Mouse (Mus musculus) myocyte (in vitro differentiated cells): Measurements from ENCODE around the gene Grin2c. TPM values are rescaled to one million over a fixed set of nuclear protein-coding genes. Genes with fewer than 3 reads are reported as not detected.
A peak's percentile ranks its signal among the peaks of the same experiment; 100 is the strongest.

Source experiments
- H3K27me3 ChIP-seq: one replicate; pipeline ENCODE4 v1.6.1; 2011; ENCODE audit not compliant: control insufficient read depth, insufficient read depth, insufficient read length
- H3K36me3 ChIP-seq: one replicate; pipeline ENCODE4 v1.6.1; 2011; ENCODE audit not compliant: control insufficient read depth, insufficient read depth
- H3K4me2 ChIP-seq: one replicate; pipeline ENCODE4 v1.6.1; 2011; ENCODE audit warnings: low read depth, control low read depth
- H3K4me3 ChIP-seq: one replicate; pipeline ENCODE4 v1.5.1; 2011; ENCODE audit warnings: mild to moderate bottlenecking, control low read depth, moderate library complexity
- H3K79me2 ChIP-seq: one replicate; pipeline ENCODE4 v1.6.1; 2011; ENCODE audit not compliant: control insufficient read depth, insufficient read depth
- H3ac ChIP-seq: one replicate; pipeline ENCODE4 v1.6.1; 2011; ENCODE audit not compliant: control insufficient read depth, insufficient read length
- CEBPB ChIP-seq: IDR thresholded peaks from 2 replicates; pipeline ENCODE4 v1.6.1; 2011; ENCODE audit warnings: mild to moderate bottlenecking, moderate library complexity; ENCODE audit not compliant: poor library complexity, insufficient read depth, severe bottlenecking
- E2F4 ChIP-seq: IDR thresholded peaks from one replicate; pipeline ENCODE4 v1.6.1; 2011; ENCODE audit warnings: mild to moderate bottlenecking, control low read depth, moderate library complexity; ENCODE audit not compliant: insufficient read depth
- MAX ChIP-seq: IDR thresholded peaks from one replicate; pipeline ENCODE4 v1.6.1; 2011; ENCODE audit warnings: low read depth, mild to moderate bottlenecking, control low read depth
- MYOD1 ChIP-seq, 3 experiments: IDR thresholded peaks; one replicate each; pipeline ENCODE4 v1.6.1; 2011; ENCODE audit warnings: control low read depth in 2 of 3, low read depth in 2 of 3, mild to moderate bottlenecking in 2 of 3, moderate library complexity in 1 of 3; ENCODE audit not compliant: insufficient read length in 2 of 3, control insufficient read depth in 1 of 3
- MYOG ChIP-seq, 3 experiments: IDR thresholded peaks; one replicate each; pipeline ENCODE4 v1.6.1; 2011; ENCODE audit warnings: control low read depth in 2 of 3, low read depth in 2 of 3, mild to moderate bottlenecking in 2 of 3; ENCODE audit not compliant: insufficient read length in 2 of 3, control insufficient read depth in 1 of 3, insufficient read depth in 1 of 3
- POLR2A ChIP-seq: IDR thresholded peaks from one replicate; pipeline ENCODE4 v1.6.1; 2011; ENCODE audit warnings: low read depth, mild to moderate bottlenecking, control low read depth, moderate library complexity; ENCODE audit not compliant: insufficient read length
- POLR2AphosphoS2 ChIP-seq: IDR thresholded peaks from one replicate; pipeline ENCODE4 v1.6.1; 2011; ENCODE audit warnings: low read depth, control low read depth; ENCODE audit not compliant: insufficient read length
- REST ChIP-seq: IDR thresholded peaks from one replicate; pipeline ENCODE4 v1.6.1; 2011; ENCODE audit warnings: mild to moderate bottlenecking, control low read depth, moderate library complexity; ENCODE audit not compliant: insufficient read depth, insufficient read length
- SRF ChIP-seq: IDR thresholded peaks from one replicate; pipeline ENCODE4 v1.6.1; 2011; ENCODE audit warnings: low read depth; ENCODE audit not compliant: control insufficient read depth, insufficient read length
- TCF12 ChIP-seq: IDR thresholded peaks from one replicate; pipeline ENCODE4 v1.6.1; 2011; ENCODE audit warnings: mild to moderate bottlenecking, control low read depth; ENCODE audit not compliant: poor library complexity, insufficient read depth, severe bottlenecking
- TCF3 ChIP-seq: IDR thresholded peaks from one replicate; pipeline ENCODE4 v1.6.1; 2011; ENCODE audit warnings: low read depth, control low read depth; ENCODE audit not compliant: insufficient read length
- USF1 ChIP-seq: IDR thresholded peaks from one replicate; pipeline ENCODE4 v1.6.1; 2011; ENCODE audit warnings: low read depth, mild to moderate bottlenecking, control low read depth, moderate library complexity
- polyA plus RNA-seq: library from polyadenylated mRNA; unstranded; fragments of >200 nt; fragmentation: generic; extraction: Trizol; gene quantifications from one replicate; pipeline ENCODE4 v1.2.1, GENCODE M21; 2012; ENCODE audit warnings: missing spikeins

Gene Grin2c
- polyA plus RNA-seq, 1 experiment, result not detected

- Histone ChIP-seq H3K36me3 (no peaks in the 10 kb centered on the region), H3K4me2 (no peak overlapping the region), H3ac (no peak overlapping the region), H3K4me3 (no peak overlapping the region), H3K79me2 (no peaks in the 10 kb centered on the region), H3K27me3 (peaks cover 72% of the 10 kb centered on the region)
- TF ChIP-seq USF1, result no peak
- no peak for TF ChIP-seq TCF3
- no peak for TF ChIP-seq SRF
- TF ChIP-seq POLR2AphosphoS2, result no peak
- no peak for TF ChIP-seq TCF12
- no peak for TF ChIP-seq MAX
- TF ChIP-seq MYOG (IDR thresholded peaks at IDR 0.05; ENCODE audit: control insufficient read depth in 1 of 3, insufficient read depth in 1 of 3, insufficient read length in 2 of 3, low read depth in 2 of 3), result no peak
- no peak for TF ChIP-seq CEBPB
- no peak for TF ChIP-seq MYOD1 (IDR thresholded peaks at IDR 0.05; ENCODE audit: control insufficient read depth in 1 of 3, insufficient read length in 2 of 3, low read depth in 2 of 3)
- TF ChIP-seq POLR2A, result no peak
- TF ChIP-seq E2F4, result no peak
- no peak for TF ChIP-seq REST
These were observed 16.5 kb downstream of the Grin2c start for GRCm38 (mm10) chr11:115250405-115251090.

- Histone ChIP-seq H3K27me3 (peaks cover 65% of the 10 kb centered on the region), H3K36me3 (no peaks in the 10 kb centered on the region)
These were observed 17.2 kb downstream of the Grin2c start for GRCm38 (mm10) chr11:115249721-115250404.

GRCm38 (mm10) chr11:115247945-115248344, 19.1 kb downstream of the Grin2c start:
- Histone ChIP-seq H3K4me3 (no peak overlapping the region), H3K27me3 (peaks cover 50% of the 10 kb centered on the region), H3K36me3 (no peaks in the 10 kb centered on the region), H3ac (no peak overlapping the region), H3K79me2 (no peaks in the 10 kb centered on the region), H3K4me2 (no peak overlapping the region)
- peak in 1 of 3 experiments; percentile 14 for TF ChIP-seq MYOD1 (IDR thresholded peaks at IDR 0.05; ENCODE audit: control insufficient read depth in 1 of 3, insufficient read length in 2 of 3, low read depth in 2 of 3)
- no peak for TF ChIP-seq POLR2AphosphoS2
- peak in 1 of 3 experiments; percentile 36 for TF ChIP-seq MYOG (IDR thresholded peaks at IDR 0.05; ENCODE audit: control insufficient read depth in 1 of 3, insufficient read depth in 1 of 3, insufficient read length in 2 of 3, low read depth in 2 of 3)

More at GRCm38 (mm10) chr11:115249721-115250404, 17.2 kb downstream of the Grin2c start:
- H3ac ChIP-seq, result no peak overlapping the region
- no peak overlapping the region for H3K4me3 ChIP-seq
- H3K4me2 ChIP-seq, result no peak overlapping the region
- H3K79me2 ChIP-seq, result no peaks in the 10 kb centered on the region
- TF ChIP-seq E2F4 (no peak), POLR2AphosphoS2 (no peak)

- no peaks in the 10 kb centered on the region for H3K36me3 ChIP-seq
- peaks cover 43% of the 10 kb centered on the region for H3K27me3 ChIP-seq
- H3K4me3 ChIP-seq, result no peak overlapping the region
- H3K4me2 ChIP-seq, result no peak overlapping the region
- no peak overlapping the region for H3ac ChIP-seq
- TF ChIP-seq POLR2A (no peak), POLR2AphosphoS2 (no peak), TCF3 (no peak), E2F4 (no peak), MYOG (IDR thresholded peaks at IDR 0.05; ENCODE audit: control insufficient read depth in 1 of 3, insufficient read depth in 1 of 3, insufficient read length in 2 of 3, low read depth in 2 of 3) (no peak), SRF (no peak), MYOD1 (IDR thresholded peaks at IDR 0.05; ENCODE audit: control insufficient read depth in 1 of 3, insufficient read length in 2 of 3, low read depth in 2 of 3) (no peak), REST (no peak), MAX (no peak), CEBPB (no peak)
- no peaks in the 10 kb centered on the region for H3K79me2 ChIP-seq
These were observed 19.8 kb downstream of the Grin2c start for GRCm38 (mm10) chr11:115247240-115247639.

GRCm38 (mm10) chr11:115246386-115246785, 20.7 kb downstream of the Grin2c start:
- no peak overlapping the region for H3ac ChIP-seq
- H3K79me2 ChIP-seq, result no peaks in the 10 kb centered on the region
- H3K36me3 ChIP-seq, result no peaks in the 10 kb centered on the region
- H3K4me2 ChIP-seq, result no peak overlapping the region
- peak; percentile 36 for TF ChIP-seq POLR2AphosphoS2
- peak; percentile 32 to 96 (median 92) for TF ChIP-seq MYOG (IDR thresholded peaks at IDR 0.05; ENCODE audit: control insufficient read depth in 1 of 3, insufficient read depth in 1 of 3, insufficient read length in 2 of 3, low read depth in 2 of 3)
- no peak for TF ChIP-seq POLR2A
- peak; percentile 70 for TF ChIP-seq TCF3
- TF ChIP-seq MYOD1 (IDR thresholded peaks at IDR 0.05; ENCODE audit: control insufficient read depth in 1 of 3, insufficient read length in 2 of 3, low read depth in 2 of 3), result peak in 2 of 3 experiments; percentile 78 to 92
- no peak for TF ChIP-seq REST
- TF ChIP-seq E2F4, result no peak
- no peak for TF ChIP-seq TCF12
- TF ChIP-seq USF1, result no peak
- no peak for TF ChIP-seq SRF
- H3K27me3 ChIP-seq, result peaks cover 37% of the 10 kb centered on the region
- no peak overlapping the region for H3K4me3 ChIP-seq
